Mouse (Mus musculus) neural tube, embryonic 12.5 days (tissue): Measurements from ENCODE around the gene Jam2. TPM values are rescaled to one million over a fixed set of nuclear protein-coding genes. Genes with fewer than 3 reads are reported as not detected.

Source experiments
- ATAC-seq: fragments of 200-750 bp; cut with Nextera tagmentation; 2 replicates; pipeline ENCODE4 v1.8.0; 2017; ENCODE audit warnings: low read depth, mild to moderate bottlenecking, moderate TSS enrichment, moderate library complexity; ENCODE audit not compliant: low FRiP score
- H3K27ac ChIP-seq: fragments of 300-500 bp; sonication (generic); 2 replicates; pipeline ENCODE4 v1.5.1; 2016
- H3K27me3 ChIP-seq: fragments of 300-500 bp; sonication (generic); replicated peaks from 2 replicates; pipeline ENCODE4 v1.6.1; 2016; ENCODE audit warnings: mild to moderate bottlenecking
- H3K36me3 ChIP-seq: fragments of 300-500 bp; sonication (generic); 2 replicates; pipeline ENCODE4 v1.6.1; 2016; ENCODE audit warnings: mild to moderate bottlenecking
- H3K4me1 ChIP-seq: fragments of 300-500 bp; sonication (generic); 2 replicates; pipeline ENCODE4 v1.6.1; 2016
- H3K4me2 ChIP-seq: fragments of 300-500 bp; sonication (generic); replicated peaks from 2 replicates; pipeline ENCODE4 v1.6.1; 2016; ENCODE audit warnings: mild to moderate bottlenecking
- H3K4me3 ChIP-seq: fragments of 300-500 bp; sonication (generic); 2 replicates; pipeline ENCODE4 v1.5.1; 2016
- H3K9ac ChIP-seq: fragments of 300-500 bp; sonication (generic); 2 replicates; pipeline ENCODE4 v1.6.1; 2016; ENCODE audit warnings: mild to moderate bottlenecking
- H3K9me3 ChIP-seq: fragments of 300-500 bp; sonication (generic); 2 replicates; pipeline ENCODE4 v1.6.1; 2016; ENCODE audit warnings: mild to moderate bottlenecking
- WGBS: fragments of 180-500 bp; shearing (Covaris S2); methylation state at CpG from one replicate; pipeline ENCODE4 v1.1.7; 2016; 5-methylcytosine and 5-hydroxymethylcytosine counted together
- polyA plus RNA-seq: library from polyadenylated mRNA; unstranded; fragments of >200 nt; fragmentation: Nextera tagmentation; extraction: Ambion mirVana; gene quantifications from 2 replicates; pipeline ENCODE4 v1.2.1, GENCODE M21; 2016

The Jam2 gene
- polyA plus RNA-seq: 41.4 and 45.6 TPM in 2 replicates

DNA sequence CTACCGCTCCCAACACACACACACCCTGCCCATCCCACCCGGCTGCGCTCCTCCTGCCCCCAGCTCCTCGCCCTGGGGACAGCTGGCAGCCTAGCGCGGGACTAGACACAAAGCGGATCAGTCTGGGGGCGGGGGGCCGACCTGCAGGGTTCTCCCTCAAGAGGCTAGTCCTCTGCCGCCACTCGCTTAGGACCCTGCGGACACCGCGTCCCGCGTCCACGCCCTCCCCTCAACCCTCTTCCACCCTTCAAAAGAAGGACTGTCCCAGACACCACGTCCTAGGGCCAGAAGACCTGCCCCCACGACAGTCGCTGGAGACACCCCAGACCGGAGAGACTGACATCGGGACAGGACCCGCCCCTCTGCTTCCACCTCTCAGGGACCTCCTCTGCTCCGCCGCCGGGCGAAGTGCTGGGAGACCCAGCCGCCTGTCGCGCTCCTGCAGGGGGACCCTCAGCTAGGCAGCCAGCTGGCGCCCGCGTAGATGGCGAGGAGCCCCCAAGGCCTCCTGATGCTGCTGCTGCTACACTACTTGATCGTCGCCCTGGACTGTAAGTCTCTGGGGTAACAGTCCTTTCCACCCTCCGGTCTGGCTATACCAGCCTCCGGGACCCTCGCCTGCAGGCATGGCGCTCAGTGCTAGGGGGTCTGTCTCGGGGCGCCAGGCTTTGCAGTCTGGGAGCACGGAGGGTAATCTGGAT is at the start of gene Jam2:
TSS of gene Jam2 (plus strand) at position 121 of the 701 bp plus-strand sequence.
- peak; percentile 90 for ATAC-seq
- Histone ChIP-seq H3K9ac (peak within 1 kb of the TSS; percentile 81), H3K27me3 (no peaks in the 10 kb centered on the region), H3K27ac (peak within 1 kb of the TSS; percentile 88), H3K4me3 (peak within 1 kb of the TSS; percentile 72), H3K9me3 (no peaks in the 10 kb centered on the region), H3K4me1 (no peaks in the 10 kb centered on the region; the same call in 1 of the 2 replicates), H3K4me2 (peak within 1 kb of the TSS; percentile 84), H3K36me3 (peaks cover 7% of the 10 kb centered on the region; the same call in 1 of the 2 replicates)
- under 1% methylated on average over 43 of the region's 43 CpGs for WGBS

DNA sequence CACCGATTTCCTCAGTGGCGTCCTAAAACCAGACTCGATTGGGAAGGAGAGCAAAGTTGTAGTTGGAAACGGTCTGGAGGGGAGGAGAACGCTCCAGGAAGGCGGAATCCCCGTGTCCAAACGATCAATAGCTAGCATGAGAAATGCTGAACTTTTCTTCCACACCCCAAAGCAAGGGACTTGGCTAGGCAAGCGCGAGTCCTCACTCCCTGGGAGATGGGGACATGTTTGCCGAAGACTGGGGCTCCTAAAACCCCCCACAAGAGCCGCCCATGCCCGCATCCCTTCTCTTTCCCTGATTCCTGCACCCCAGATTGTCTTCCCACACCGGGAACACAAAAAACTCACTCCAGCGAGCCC is 39.1 kb upstream of the Jam2 start:
- 1% methylated on average over 15 of the region's 15 CpGs for WGBS
- 0 out of 2 replicates have a peak overlapping the region, but pooled peaks have one; percentile 10 for H3K27ac ChIP-seq

DNA sequence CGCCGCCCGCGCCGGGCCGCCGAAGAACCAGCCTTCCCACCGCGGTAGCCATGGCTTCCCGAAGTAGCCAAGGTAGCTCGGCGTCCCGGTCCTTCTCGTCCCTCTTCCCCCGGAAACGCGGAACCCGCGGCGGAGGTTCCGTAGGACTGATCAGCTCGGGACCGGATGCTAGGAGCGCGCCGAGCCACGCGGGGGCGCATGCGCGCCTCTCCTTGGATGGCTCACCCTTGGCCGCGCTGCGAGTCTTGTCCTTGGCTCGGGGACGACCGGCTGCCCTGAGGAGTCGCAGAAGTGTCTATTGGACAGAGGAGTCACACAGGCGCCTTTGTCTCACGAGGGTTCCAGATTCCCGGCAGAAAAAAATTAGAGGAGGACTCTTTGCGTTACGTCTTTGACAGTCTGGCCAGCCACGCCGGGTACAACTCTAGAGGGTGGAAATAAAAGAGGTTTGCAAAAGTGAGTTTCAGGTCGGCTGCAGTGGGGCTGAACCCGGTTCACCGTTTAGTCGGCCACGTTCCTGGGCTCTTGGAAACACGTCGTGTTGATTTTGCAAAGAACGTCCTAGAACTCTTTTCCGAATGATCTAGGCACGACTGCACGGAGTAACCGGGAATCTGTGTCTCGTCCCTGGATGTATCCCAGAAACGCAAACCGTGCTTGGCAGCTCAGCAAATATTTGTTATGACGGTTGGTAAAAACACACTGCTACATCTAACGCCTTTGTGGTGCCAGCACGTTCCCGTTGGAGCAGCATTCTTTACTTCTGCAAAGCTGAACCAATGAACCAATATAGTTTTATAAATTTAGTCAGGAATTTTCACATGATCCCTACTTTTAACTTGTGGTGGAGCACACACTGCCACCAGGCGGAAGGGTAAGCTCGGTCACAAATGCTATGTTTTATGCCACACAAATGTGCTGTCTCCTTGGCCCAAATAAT is 38.5 kb upstream of the Jam2 start, which contains the start of gene Mrpl39:
TSS of gene Mrpl39 (minus strand) at position 577 of the 940 bp plus-strand sequence.
- Histone ChIP-seq H3K9me3 (no peaks in the 10 kb centered on the region), H3K4me3 (peak within 1 kb of the TSS; percentile 64), H3K36me3 (peaks cover 14% of the 10 kb centered on the region), H3K27ac (0 out of 2 replicates have a peak within 1 kb of the TSS, but pooled peaks have one; percentile 10), H3K4me2 (peak within 1 kb of the TSS; percentile 69), H3K4me1 (peaks cover 9% of the 10 kb centered on the region), H3K9ac (peak within 1 kb of the TSS; percentile 71), H3K27me3 (no peaks in the 10 kb centered on the region)
- 2% methylated on average over 66 of the region's 66 CpGs for whole genome bisulfite sequencing
- peak; percentile 99 for ATAC-seq

More for the DNA sequence above, 39.1 kb upstream of the Jam2 start:
- H3K4me2 ChIP-seq: peak overlapping the region; percentile 69
- peaks cover 20% of the 10 kb centered on the region for H3K36me3 ChIP-seq
- peak overlapping the region; percentile 64 for H3K4me3 ChIP-seq
- H3K9ac ChIP-seq: peak overlapping the region; percentile 71
- peak; percentile 58 for ATAC-seq
- H3K4me1 ChIP-seq: peaks cover 9% of the 10 kb centered on the region
- H3K27me3 ChIP-seq: no peaks in the 10 kb centered on the region
- H3K9me3 ChIP-seq: no peaks in the 10 kb centered on the region

DNA sequence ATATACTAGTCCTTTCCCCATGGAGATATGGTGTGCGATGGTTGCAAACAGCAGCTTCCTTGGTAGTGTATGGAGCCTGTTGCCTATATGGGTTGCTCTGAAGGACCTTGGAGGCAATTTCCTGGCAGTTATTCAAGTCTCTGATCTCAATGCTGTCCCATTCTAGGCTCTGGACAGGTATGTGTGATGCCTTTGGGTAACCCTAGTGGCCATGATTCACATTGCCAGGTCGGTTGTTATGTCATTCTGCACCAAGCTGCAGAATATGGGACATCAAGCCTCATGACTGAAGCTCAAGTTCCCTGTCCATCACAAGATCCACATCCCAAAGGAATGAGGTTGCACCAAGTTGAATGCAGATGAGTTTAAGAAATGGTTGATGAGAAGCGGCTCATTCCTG is 36.6 kb upstream of the Jam2 start:
- H3K4me3 ChIP-seq: no peak overlapping the region
- H3K36me3 ChIP-seq: no peaks in the 10 kb centered on the region
- WGBS: 73% methylated on average over 3 of the region's 3 CpGs
- H3K27ac ChIP-seq: no peak overlapping the region
- no peak overlapping the region for H3K9ac ChIP-seq
- H3K4me1 ChIP-seq: peaks cover 9% of the 10 kb centered on the region
- H3K4me2 ChIP-seq: no peak overlapping the region
- ATAC-seq: no peak
- H3K27me3 ChIP-seq: no peaks in the 10 kb centered on the region
- H3K9me3 ChIP-seq: no peaks in the 10 kb centered on the region

DNA sequence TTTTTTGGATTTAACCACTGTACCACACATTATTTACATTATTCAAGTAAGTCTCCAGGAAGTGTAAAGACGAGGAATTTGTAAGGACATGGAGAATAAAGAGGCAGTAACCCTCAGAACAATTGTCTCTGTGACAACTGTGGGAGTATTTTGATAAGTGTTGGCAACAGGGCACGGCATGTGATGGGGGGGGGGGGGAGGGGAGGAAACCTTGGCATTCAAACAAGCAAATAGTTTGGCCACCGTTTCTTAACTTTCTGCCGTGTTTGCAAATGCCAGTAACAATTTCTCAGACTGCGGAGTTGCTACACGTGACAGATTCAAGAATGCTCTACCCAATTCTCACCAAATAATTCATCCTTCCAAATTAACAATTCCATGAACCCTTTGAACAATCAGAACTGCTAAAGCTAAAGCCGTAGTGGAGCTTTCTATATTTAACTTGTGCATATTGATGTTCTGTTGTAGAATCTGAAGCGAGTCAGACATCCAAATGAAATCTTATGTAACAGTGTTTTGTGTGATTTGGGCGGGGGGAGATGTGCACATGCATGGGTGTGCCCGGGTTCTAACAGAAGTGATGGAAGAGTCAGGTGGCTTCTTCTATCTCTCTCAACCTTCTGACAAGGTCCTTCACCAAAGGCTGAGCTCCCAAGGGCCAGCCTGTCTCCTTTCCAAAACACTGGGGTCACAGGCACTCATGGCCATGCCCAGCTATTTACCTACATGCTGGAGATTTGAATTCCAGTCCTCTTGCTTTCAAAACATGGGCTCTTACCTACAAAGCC is 29.0 kb upstream of the Jam2 start:
- H3K27me3 ChIP-seq: no peaks in the 10 kb centered on the region
- H3K9ac ChIP-seq: no peak overlapping the region
- H3K4me1 ChIP-seq: no peaks in the 10 kb centered on the region
- no peaks in the 10 kb centered on the region for H3K9me3 ChIP-seq
- 78% methylated on average over 10 of the region's 10 CpGs for WGBS
- no peak overlapping the region for H3K4me3 ChIP-seq
- no peak overlapping the region for H3K4me2 ChIP-seq
- ATAC-seq: no peak
- H3K36me3 ChIP-seq: no peaks in the 10 kb centered on the region
- no peak overlapping the region for H3K27ac ChIP-seq

DNA sequence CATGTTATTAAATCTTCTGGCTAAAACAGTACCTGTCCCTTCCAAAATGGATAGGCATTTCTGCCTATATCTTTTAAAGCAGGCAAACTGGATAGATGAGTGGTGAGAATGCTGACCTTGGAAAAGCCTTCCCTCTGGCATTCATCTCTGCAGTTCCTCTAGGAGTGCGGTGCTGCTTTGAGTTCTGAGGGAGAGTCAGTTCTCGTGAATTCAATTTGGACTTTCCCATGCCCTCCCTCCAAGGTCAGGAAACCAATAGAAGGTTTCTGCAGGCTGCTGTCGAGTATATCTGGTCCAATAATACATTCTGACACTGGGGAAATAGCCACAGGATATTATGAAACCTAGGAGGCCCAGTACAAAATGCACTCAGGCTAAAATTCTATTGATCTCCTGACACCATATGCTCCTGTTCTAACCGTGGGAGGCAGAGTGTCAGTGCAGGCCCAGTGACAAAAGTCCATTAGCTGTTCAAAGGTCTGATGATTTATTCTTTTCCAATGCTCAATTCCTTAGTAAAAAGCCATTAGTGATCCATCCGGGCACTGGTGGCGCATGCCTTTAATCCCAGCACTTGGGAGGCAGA is 28.1 kb upstream of the Jam2 start:
- no peak overlapping the region for H3K9ac ChIP-seq
- no peaks in the 10 kb centered on the region for H3K4me1 ChIP-seq
- no peak overlapping the region for H3K4me3 ChIP-seq
- H3K27ac ChIP-seq: no peak overlapping the region
- ATAC-seq: no peak
- 75% methylated on average over 6 of the region's 6 CpGs for WGBS
- H3K27me3 ChIP-seq: no peaks in the 10 kb centered on the region
- no peaks in the 10 kb centered on the region for H3K9me3 ChIP-seq
- H3K4me2 ChIP-seq: no peak overlapping the region
- H3K36me3 ChIP-seq: no peaks in the 10 kb centered on the region

DNA sequence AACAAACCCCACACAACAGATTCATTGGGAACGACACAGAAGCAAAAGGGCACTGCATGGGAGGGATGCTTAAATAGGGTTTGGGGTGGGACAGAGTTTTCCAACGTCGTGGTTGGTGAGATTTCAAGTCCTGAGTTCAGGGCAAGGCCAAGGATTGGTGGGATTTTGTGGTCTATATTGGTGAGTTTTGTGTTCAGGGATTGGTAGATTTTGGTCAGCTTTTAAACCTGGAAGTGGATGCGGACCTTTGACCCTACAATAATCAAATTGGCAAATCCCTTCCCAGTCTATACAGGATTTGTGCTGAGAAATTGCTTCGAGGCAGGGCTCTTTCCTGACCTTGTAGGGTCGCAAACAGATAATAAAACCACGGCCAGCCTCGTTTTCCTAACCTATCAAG is 6.0 kb upstream of the Jam2 start:
- 84% methylated on average over 8 of the region's 8 CpGs for WGBS
- Histone ChIP-seq H3K4me1 (no peaks in the 10 kb centered on the region; the same call in 1 of the 2 replicates), H3K36me3 (no peaks in the 10 kb centered on the region), H3K9ac (no peak overlapping the region), H3K27ac (no peak overlapping the region), H3K4me3 (no peak overlapping the region), H3K9me3 (no peaks in the 10 kb centered on the region), H3K4me2 (no peak overlapping the region), H3K27me3 (no peaks in the 10 kb centered on the region)
- ATAC-seq: no peak

DNA sequence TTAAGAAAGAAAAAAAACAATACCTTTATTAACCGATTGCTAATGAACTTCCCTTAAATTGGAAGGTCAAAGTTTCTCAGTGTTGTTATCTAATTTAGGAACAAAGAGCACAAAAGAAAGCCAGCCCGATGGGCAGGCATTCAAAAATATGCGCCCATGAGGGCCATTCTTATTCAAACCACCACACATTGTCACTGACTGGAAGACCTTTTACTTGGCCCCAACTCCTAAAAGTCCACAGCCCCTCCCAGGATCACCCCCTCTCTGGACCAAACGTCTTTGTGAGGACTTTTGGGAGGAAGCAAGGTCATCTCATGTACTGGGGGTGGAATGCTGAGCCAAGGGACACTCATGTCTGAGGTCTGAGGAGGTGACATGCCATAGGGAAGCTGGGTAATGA is 4.7 kb upstream of the Jam2 start:
- 51% methylated on average over 4 of the region's 4 CpGs for WGBS
- no peak for ATAC-seq
- Histone ChIP-seq H3K27ac (no peak overlapping the region), H3K27me3 (no peaks in the 10 kb centered on the region), H3K4me2 (no peak overlapping the region), H3K9ac (no peak overlapping the region), H3K9me3 (no peaks in the 10 kb centered on the region), H3K36me3 (no peaks in the 10 kb centered on the region), H3K4me3 (no peak overlapping the region), H3K4me1 (no peaks in the 10 kb centered on the region; the same call in 1 of the 2 replicates)

DNA sequence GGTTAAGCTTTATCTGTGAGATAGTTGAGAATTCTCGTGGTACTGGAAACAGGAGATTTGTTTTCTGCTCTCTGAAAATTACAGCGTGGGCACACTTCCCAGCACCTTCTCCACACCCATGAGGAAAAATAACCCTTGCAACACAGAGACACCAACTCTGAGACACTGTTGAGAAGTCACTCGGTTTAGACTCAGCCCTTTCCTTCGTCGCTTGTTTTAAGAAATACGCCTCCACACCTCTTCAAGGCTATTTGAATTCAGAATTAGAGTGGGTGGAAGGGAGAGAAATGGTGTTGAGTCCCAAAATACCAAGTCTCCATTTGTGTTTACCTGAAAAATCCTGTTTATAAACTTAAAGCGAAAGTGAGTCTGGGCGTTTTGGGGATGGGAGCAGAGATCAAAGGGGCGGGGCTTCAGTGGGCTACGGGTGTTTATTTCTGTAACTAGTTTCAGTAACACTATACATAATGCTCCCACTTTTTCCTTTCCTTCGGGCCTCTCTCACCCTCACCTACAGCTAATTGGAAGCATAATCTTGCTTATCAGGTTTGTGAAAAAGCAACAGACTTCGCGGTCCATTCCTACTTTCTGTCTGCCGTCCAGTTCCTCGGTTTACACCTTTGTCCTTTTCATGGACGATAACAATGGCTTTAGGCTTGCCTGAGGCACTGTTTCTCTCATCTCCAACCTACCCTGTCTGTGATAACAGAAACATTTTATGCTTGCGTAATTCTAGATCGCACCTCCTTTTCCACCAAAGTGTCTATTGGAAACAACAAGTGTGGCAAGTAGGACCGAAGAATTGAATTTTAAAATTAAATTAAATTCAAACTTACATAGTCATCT is 4.1 kb upstream of the Jam2 start:
- H3K4me1 ChIP-seq: no peaks in the 10 kb centered on the region; the same call in 1 of the 2 replicates
- H3K27ac ChIP-seq: no peak overlapping the region
- H3K9ac ChIP-seq: no peak overlapping the region
- no peak overlapping the region for H3K4me3 ChIP-seq
- ATAC-seq: no peak
- WGBS: 86% methylated on average over 19 of the region's 19 CpGs
- H3K4me2 ChIP-seq: no peak overlapping the region
- H3K9me3 ChIP-seq: no peaks in the 10 kb centered on the region
- no peaks in the 10 kb centered on the region for H3K36me3 ChIP-seq
- H3K27me3 ChIP-seq: no peaks in the 10 kb centered on the region

DNA sequence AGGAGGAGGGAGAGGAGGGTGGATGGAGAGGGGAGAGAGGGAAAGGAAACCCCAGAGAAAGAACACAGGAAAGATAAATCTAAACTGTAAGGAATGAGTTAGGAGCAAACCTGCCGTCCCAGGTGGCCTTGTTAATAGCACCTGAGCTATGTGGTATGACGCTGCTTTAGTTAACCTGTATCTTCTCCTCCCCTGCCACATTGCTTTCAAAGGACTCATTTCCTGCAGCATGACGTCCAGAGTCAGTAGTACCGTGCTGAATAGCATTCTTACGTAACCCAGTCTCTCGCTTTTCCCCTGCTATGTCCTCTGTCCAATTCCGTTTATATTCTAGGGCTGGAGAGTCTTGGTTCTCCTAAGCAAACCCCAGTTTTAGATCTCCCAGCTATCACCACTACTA is 3.0 kb upstream of the Jam2 start:
- Histone ChIP-seq H3K36me3 (no peaks in the 10 kb centered on the region), H3K4me1 (no peaks in the 10 kb centered on the region; the same call in 1 of the 2 replicates), H3K9ac (no peak overlapping the region), H3K4me2 (no peak overlapping the region), H3K27me3 (no peaks in the 10 kb centered on the region), H3K27ac (no peak overlapping the region), H3K4me3 (no peak overlapping the region), H3K9me3 (no peaks in the 10 kb centered on the region)
- WGBS: 90% methylated on average over 7 of the region's 7 CpGs
- no peak for ATAC-seq

DNA sequence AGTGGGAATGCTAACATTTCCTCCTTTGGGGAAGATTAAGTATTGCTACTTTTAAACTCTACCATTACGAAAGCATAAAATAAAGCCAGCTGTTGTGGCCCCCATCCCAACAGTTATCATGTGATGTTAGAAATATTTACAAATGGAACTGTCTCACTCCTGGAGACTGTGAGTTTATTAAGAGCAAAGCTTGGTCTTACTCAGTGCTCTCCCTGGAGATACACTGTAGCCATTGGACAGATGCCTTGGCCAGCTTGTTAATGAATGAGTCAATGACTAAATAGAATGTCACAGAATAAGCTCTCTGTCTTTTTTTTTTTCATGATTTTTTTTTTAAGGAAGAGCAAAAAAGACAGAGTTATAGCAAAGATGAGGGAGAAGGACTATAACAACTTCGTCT is 2.5 kb upstream of the Jam2 start:
- no peaks in the 10 kb centered on the region for H3K9me3 ChIP-seq
- H3K4me1 ChIP-seq: no peaks in the 10 kb centered on the region; the same call in 1 of the 2 replicates
- H3K27ac ChIP-seq: no peak overlapping the region
- H3K36me3 ChIP-seq: no peaks in the 10 kb centered on the region
- H3K27me3 ChIP-seq: no peaks in the 10 kb centered on the region
- ATAC-seq: no peak
- H3K9ac ChIP-seq: no peak overlapping the region
- 85% methylated on average over 2 of the region's 2 CpGs for WGBS
- no peak overlapping the region for H3K4me3 ChIP-seq
- H3K4me2 ChIP-seq: no peak overlapping the region
